Mouse (Mus musculus) layer of hippocampus, adult 9-11 months (tissue): ENCODE results near the gene Mlkl.
"Not testable (repeated sequence)": the region's sequence is repeated elsewhere in the genome, so short reads cannot be mapped to it uniquely, and the experiment has no call there.

Experiments
- DNase-seq: peaks from one replicate; pipeline ENCODE4 v3.0.0; 2022

Gene Mlkl

DNA sequence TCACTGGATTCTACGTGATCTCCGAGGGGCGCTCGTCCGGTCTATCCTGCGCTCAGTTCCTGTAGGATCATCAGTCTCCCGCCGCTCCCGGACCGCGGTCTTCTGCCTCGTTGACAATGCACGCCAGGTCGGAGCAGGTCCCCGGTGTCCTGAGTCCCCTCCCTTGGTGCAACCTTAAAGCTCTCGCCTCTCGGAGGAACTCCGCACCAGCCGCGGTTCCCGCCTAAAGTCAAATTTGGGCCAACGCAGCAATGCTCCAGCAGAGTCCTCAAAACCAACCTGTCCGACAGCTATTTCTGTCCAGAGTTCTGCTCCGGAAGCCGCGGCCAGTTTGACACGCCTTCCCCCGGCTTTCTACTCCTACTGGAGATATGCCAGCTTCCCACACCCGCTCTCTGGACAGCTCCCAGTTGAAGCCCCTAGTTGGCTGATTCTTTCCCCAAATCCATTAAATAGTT, at the start of gene Mlkl:
Mlkl (minus strand) TSS at position 288 of the 458 bp plus-strand sequence.
- DNase-seq, result no peak

DNA sequence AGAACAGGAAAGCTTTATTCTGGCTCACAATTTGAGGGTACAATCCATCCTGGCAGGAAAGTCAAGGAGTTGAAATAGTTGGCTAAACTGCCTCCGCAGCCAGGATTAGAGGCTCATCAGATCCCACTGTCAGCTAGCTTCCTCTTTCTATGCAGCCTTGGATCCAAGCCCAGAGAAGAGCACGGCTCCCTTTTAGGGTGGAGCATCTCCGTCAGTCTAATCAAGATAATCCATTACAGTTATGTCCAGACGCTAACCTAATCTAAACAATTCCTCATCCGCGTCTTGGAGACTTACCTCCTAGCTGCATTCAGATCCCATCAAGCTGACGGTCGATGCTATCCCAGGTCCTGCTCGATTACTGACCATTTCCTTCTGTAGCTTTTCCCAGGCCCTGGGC, 47.9 kb upstream of the Mlkl start:
- no peak for DNase-seq

DNA sequence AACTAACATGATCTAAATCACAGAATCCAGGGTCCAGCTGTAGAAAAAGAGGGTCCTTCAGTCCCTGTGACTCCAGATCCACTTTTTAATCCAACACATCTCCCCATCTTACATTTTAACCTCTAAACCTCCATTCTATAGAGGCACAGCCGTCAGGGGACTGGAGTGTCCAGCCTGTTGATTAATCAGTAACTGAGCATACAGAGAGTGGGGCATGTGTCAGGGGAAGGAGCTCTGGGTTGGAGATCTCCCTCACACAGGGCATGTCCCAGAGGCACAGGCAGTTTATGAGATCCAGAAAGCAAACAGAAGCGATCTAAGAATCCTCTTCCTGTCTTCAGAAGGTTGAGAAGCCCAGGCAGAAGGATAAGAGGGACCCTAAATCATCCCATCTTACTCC, 46.7 kb upstream of the Mlkl start:
- DNase-seq, result no peak

DNA sequence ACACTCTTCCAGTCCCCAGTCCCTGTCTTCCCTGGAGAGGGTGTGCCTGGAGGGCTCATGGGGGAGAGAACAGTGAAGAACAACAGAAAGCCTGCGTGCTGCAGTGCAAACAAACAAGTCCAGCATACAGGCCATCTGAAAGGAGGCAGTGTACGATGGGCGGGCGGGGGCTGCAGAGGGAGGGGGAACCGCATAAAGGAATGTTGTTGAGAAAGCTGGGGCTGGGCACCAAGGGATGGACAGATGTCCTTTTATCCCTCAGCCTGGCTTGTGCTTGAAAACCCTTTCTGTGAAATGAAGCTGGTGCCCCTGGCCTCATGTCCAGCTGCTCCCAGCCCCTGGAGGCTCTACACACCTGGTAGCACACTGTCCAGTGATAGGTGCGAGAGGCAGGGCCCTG, 37.2 kb upstream of the Mlkl start:
- DNase-seq, result peak; percentile 69

DNA sequence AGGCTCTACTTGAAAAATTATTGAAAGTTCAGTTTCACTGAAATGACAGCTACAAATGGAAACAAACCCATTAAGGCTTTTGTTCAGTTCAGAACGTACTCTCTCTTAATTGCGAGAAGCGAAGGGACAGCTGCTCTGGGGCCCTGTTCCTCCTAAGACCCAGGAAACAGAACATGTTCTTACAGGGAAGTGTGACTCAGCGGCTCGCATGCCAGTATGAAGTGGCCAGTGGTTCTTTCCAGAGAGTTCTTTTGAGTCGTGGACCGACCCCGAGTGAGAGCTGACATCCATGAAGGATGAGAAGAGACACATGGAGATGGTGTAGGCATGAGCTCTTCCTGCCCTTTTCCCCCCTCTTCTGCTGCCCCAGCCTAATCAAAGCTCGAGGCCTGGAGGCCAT, 31.7 kb upstream of the Mlkl start:
- DNase-seq, result no peak

DNA sequence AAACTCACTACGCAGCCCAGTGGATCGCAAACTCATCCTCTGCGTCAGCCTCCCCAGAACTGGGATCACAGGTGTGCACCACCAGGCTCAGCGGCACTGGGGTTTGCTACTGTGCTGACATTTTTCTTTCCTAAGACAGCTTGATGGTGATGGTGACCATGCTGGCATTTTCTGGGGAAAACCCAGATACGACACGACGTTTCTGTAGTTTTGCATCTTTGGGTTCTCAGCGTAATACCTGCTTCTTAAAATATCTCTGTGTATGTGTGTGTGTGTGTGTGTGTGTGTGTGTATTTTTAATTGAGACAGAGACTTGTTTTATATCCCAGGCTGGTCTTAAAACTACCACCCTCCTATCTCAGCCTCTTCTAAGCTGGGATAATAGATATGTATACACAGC, 29.4 kb upstream of the Mlkl start:
- DNase-seq, result no peak

DNA sequence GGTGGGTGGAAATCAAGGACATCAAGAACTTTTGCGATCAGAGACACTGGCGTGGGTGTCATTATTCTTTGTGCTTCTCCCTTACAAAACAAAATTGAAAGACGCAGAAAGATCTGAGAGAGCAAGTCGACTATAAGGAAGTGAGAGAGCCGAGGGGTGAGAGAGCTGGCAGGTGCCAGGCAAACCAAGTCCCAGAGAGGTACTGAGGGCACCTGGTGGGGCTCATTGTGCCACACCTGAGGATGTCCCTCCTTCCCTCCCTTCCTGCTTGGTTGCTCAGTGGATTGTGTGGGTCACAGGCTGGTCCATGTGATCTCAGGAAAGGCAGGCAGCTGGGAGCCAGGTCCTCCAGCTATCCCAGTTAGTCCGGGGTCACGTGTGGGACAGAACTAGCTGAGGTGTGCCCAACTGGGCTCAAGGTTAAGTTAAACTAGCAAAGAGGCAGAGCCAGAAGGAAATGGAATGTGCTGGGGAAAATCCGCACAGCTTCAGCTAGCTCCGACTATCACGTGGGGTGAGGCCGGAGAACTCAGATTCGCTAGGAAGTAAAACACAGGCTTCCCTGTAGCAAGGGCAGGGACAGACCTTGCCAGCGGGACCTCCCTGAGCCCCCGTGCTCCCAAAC, 28.7 kb upstream of the Mlkl start:
- no peak for DNase-seq

DNA sequence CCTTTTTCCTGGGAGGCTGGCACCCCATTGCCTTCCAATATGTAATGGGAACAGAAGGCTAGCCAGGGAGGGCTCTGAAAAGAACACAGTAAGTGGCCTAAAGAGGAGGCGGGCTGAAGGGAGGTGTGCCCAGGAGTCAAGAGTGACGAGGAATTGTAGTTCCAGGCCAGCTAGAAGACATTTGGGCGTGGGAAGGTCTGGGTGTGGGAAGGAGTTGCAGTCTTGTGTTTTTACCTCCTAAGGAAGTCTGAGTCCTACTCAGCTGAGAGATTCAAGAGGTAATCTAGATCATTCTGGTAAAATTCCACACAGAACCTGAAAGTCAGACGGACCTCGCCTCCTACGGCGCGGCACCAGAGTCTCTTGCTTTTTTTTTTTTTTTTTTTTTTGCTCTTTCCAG, 25.5 kb upstream of the Mlkl start:
- no peak for DNase-seq

DNA sequence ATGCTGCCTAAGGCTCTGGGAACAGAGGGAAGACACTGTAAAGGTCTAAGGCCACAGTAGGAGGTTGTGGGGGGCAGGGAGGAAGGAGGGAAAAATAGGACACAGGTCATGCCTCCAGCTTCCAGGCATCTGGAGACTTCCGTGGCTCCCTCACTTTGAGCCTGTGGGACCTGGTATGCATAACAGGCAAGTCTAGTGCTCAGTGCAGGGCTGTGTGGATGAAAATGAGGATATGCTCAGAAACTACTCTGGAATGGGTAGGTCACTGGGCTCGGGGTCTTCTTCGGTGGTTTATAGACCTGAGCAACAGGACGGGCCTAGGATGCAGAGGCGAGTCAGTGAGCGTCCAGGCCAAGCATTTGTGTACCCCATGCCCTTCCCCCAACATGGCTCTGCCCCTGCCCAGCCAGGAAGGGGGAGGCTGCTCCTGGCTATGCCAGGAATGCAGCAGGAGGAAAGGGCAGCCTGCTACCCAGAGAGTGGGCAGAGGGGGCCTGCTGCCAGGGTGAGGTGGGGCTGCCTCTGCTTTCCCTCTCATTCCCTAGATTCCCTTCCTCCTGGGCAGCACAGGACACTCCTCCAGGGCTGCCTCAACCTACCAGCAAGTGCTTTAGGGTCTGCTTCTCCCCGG, 22.7 kb upstream of the Mlkl start:
- no peak for DNase-seq

DNA sequence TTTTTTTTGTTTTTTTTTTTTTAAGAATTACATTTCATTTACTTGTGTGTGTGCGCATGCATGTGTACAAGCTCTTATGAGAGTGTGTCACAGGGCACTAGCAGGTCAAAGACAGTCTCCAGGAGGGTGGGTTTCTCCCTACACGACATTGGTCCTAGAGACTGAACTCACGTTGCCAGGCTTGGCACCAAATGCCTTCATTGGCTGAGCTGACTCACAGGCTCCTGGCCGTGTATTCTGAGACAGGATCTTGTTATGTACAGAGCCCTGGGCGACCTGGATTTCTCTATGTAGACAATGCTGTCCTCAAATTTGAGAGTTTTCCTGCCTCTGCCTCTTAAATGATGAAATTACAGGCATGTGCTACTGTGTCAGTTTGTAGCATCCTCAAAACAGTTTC, 22.0 kb upstream of the Mlkl start:
- DNase-seq, result no peak

DNA sequence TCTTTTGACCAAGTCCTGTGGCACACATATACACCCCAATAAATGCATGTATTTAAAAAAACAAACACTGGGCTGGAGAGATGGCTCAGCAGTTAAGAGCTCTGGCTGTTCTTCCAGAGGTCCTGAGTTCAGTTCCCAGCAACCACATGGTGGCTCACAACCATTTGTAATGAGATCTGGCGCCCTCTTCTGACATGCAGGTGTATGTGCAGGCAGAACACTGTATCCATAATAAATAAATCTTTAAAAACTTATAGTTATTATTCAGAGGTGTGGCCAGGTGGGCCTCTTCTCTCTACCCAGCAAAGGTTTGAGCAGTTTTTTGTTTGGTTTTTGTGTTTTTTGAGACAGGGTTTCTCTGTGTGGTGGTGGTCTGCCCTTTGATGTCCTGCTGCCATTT, 20.9 kb upstream of the Mlkl start:
- no peak for DNase-seq

DNA sequence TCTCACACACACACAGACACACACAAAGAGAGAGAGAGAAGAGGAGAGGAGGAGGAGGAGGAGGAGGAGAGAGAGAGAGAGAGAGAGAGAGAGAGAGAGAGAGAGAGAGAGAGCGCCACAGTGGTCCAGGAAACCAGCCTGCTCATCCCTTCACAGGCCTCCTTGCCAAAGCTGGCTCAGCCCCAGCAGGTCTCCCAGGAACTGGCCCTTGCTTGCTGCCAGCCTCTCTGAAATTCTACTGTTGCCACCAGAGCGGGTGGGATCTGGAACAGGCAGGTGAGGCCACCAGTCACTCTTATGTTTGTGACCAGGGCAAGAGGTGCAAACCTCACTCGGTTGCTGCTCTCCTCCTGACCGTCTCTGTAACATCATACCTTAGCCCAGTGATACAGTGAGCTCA, 19.5 kb upstream of the Mlkl start:
- no peak for DNase-seq

DNA sequence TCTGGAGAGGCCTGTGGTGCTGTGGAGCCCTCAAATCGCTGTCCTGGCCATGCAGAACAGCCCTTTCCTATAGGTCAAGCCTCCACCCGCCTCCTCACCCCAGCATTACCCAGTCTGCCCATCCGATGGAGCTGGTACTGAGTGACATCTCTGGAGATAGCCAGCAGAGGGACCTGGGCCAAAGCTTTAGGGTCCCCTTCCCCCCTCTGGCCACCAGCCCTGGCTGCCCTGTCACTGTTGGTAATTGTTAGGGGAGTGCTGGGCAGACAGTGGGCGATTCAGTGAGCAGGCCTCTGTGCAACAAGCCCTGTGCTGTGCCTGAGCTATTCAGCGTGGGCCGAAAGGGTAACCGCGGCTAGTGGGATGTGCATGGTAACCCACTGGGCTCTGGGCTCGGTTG, 15.5 kb upstream of the Mlkl start:
- peak; percentile 91 for DNase-seq

DNA sequence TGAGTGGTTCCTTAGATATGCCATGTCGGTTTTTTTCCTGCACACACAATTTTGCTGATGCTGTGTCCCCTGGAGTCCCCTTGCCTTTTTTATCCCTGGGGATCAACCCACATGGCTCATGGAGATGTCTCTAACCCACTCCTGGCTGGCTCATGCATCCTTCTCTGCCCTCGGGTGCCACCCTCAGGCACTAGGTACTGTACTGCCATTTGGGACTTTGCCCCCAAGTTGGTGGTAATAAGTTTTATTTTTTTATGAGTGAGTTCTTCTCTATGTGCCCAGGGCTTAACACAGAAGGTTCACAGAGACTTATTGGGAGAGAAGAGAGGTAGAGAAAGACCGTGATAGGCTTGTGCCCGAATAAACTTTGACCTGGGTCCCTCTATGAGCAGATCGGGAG, 14.3 kb upstream of the Mlkl start:
- DNase-seq, result no peak

DNA sequence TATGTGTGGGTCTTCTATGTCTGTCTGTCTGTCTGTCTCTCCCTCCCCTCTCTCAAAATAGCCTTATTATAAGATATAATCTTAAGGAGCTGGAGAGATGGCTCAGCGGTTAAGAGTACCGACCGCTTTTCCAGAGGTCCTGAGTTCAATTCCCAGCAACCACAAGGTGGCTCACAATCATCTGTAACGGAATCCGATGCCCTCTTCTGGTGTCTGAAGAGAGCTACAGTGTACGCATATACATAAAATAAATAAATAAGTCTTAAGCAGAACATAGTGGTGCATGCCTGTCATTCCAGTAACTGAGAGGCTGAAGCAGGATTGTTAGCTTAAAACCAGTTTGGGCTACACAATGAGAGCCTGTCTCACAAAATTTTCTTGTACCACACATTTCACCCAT, 12.6 kb upstream of the Mlkl start:
- no peak for DNase-seq

DNA sequence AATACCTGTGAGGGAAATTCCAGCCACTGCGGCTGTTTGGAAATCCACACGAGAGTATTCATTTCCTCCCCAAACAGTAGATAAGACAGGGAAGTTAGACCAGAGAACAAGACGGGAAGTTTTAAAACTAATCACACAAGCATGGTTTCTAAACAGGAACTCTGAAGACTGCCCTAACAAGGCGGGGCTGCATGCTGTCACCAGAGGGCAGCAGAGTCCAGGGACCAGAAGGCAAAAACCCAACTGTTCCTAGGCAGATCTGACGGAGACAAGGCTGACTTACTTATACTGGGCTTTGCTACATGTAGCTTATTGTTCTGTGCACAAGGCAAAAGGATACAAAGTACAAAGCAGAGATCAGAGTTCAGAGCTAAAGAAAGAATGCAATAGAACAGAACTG, 5.2 kb upstream of the Mlkl start:
- DNase-seq, result peak; percentile 75

DNA sequence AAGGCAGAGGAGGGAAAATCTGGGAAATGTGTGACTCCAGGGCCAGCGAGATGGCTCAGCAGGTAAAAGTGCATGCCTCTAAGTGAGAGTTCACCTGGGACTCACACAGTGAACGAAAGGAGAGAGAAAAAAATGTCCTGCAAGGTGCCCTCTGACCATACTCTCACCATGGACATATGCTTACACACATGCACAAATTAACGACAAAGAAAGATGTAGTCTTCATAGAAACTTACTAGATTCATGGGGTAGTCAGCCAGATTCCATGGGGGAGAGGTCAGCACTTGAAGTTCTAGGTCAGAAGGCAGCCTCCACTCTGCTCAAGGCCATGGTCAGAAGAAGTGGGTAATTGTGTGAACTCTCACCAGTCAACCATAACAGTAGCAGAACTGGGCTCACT, 2.2 kb upstream of the Mlkl start:
- DNase-seq, result no peak

DNA sequence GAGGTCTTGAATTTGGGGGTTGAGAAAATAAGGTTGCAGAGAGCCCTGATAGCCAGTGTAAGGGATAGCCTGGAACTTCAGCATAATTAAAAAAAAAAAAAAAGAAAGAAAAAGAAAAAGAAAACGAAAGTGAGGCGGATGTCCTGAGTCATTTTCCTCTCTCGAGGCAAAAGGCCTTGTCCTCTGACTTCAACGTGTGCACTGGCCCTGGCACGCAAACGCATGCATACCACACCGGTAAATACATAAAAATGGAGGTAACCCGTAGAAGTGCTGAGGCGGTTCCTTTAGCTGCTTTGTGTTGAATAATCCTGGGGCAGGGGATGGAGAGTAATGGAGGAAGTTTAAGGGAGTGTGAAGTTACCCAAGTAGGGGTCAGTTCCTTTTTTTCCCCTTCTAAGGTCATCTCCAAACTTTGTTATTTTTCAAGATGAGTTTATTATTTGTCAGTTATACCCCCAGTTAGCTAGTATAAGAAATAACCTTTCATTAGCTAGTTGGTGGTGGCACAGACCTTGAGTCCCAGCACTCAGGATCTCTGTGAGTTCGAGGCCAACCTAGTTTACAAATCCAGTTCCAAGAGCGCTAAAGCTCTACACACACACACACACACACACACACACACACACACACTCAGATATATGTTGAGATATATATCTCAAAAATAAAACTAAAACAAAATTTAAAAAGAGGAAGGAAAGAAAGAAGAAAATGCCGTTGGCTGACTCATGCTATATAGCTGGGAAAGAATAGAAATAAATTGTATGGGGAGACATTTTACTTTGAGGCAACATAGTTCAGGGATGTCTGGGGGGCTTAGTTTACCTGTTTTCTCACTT, 612 bp upstream of the Mlkl start:
- DNase-seq, result no peak

DNA sequence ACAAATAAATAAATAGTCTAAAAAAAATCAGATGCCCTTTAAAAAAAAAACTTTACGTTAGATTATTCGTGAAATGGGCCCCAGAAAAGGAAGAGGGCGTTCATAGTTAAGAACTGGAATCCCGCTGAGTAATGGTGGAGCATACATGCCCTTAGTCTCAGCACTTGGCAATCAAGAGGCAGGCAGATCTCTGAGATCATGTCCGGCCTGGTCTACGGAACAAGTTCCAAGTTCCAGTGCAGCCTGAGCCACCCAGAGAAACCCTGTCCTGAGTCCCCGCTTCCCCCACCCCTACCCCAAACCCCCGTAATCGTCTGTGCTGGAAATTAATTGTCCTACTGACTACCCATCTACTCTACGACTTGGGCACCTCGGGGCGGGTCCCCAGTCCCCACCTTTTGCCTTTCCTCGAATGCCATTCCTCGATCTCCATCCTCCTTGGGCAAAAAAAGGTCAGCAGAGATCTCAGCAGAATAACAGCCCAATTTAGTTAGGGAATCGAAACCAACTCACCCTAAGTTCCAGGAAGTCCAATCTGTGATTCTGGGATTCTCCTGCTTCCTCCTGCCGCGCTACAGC, 577 bp downstream of the Mlkl start:
- DNase-seq, result no peak

DNA sequence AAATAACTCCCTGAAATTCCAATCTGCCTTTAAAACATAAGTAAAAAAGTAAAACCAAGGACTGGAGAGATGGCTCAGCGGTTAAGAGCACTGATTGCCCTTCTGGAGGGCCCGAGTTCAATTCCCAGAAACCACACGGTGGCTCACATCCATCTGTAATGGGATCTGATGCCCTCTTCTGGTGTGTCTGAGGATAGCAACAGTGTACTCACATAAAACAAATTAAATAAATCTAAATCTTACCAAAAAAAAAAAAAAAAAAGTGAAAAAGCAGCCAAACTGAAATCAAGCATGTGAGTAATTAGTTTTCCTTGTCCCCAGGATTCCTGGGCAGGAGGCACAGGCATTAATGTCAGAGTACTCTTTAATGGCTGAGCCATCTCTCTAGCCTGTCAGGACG, 1.3 kb downstream of the Mlkl start:
- no peak for DNase-seq

DNA sequence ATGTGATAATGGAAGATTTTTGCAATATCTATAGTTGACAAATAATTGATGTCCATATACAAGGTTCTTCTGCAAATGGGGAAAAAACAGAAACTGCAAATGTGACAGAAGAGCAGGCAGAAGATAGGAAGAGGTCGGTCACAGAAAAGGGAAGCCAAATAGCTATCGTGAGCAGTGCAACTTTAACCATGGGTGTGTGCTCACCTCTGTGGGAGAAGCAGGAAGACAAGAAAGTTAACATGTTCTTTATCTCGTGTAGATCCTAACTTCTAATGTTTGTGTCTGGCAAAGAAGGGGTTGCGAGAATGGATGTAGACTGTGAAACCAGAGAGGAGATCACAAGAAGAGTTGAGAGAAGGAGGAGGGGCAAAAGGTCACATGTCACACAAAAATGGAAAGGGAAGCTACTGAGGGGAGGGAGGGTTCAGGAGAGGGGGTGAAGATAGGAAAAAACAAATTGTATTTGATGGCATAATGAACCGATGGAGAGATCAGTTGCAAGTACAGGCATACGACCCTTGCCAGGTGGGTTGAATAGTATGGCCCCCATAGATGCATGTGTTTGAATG, 12.7 kb downstream of the Mlkl start:
- DNase-seq, result no peak

DNA sequence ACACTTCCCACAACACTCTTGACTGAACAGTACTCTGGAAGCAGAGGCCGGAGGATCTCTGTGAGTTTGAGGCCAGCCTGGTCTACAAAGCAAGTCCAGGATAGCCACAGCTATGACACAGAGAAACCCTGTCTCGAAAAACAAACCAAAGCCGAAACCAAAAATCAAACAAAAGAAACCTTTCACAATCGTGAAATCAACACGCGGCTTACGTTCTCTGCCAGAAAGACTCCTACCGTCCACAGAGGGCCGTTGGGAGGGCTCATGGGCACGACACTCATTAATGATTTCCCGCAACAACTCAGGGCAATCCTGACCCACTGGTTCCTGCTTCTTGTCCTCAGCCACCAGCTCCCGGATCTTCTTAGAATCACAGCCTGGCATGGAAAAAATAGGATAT, 23.2 kb downstream of the Mlkl start:
- DNase-seq, result no peak

DNA sequence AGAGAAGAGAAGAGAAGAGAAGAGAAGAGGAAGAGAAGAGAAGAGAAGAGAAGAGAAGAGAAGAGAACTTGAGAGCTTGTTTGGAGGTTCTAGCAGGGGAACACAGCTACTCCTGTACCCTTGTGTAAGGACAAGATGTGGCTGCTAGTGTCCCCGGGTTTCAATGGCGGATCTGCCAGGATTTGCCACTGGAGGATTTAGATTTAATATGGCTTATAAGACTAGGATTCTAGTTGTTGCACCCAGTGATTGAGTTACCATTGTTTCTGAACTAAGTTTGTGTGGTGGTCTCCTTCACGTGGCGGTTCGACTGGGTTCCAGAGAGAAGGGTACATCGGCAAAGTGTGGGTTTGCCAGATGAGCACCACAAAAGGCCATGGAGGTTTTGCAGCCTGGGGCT, 24.0 kb downstream of the Mlkl start:
- not testable (repeated sequence) for DNase-seq

DNA sequence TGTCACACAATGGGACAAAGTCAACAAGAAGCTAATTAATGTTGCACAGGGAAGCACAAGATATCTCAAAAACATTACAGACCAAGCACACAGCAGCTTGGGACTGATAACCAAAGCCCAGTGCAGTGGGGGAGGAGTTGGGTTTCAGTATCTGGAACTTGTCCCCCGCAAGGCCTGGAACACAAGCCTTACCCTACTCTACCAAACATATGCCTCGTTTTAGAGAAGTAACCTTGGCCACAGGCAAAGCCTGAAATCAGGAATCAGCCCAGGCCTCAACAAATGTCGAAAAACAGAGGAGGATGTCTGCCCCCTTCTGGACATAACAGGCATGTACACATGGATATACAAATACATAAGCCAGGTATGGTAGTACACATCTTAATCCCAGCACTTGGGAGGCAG, 25.2 kb downstream of the Mlkl start:
- no peak for DNase-seq
